ENCODE assay signal across 32 mouse cellular contexts in genomic region chr10:63053007-63053406, GRCm38 (mm10). TPM values are rescaled to one million over a fixed set of nuclear protein-coding genes. Genes with fewer than 3 reads are reported as not detected.
DNase-seq lines count a peak whose midpoint lies in the region; ATAC-seq and TF ChIP-seq lines count a peak whose summit lies in the region.
"Had no signal": no experiment of that assay in that cellular context is flagged by ENCODE, and none has a peak within 500 bp of the region (broad histone marks: within the 10 kb centered on the region; RNA-seq: fewer than 3 reads in every experiment).

No protein-coding gene starts in this region.

- TF ChIP-seq POLR2A in CH12.LX (IDR thresholded peaks at IDR 0.05; ENCODE audit: low read depth, low read length): no peak

- TF ChIP-seq RAD21 in CH12.LX (IDR thresholded peaks at IDR 0.05; ENCODE audit: low read depth, low read length): no peak

- H3K27ac ChIP-seq in CH12.LX (ENCODE audit: insufficient read depth, low read depth): no peak overlapping the region
- no peak overlapping the region for H3K27ac ChIP-seq in intestine, embryonic 15.5 days
- H3K27ac ChIP-seq: forebrain, embryonic 13.5 days; heart, adult 2 months; heart, embryonic 10.5 days; heart, embryonic 13.5 days; hindbrain, embryonic 14.5 days; hindbrain, postnatal 0 days had no signal

- H3K36me3 ChIP-seq in CH12.LX (replicated peaks in 1 of 2; ENCODE audit: control insufficient read depth in 1 of 2, insufficient read depth in 1 of 2, low read length in 1 of 2) (no peaks in the 10 kb centered on the region), E14TG2a.4 (ENCODE audit: insufficient read depth, low read length) (no peaks in the 10 kb centered on the region)
- no peaks in the 10 kb centered on the region for H3K36me3 ChIP-seq in intestine, embryonic 15.5 days
- H3K36me3 ChIP-seq: heart, embryonic 10.5 days; heart, embryonic 13.5 days had no signal

- in situ Hi-C loops in CH12.LX (cut with MboI; ENCODE audit: low pct_ligation_motif_present, low pct_unique_long_range_greater_than_20kb, low sequenced_read_pairs): no loop called here

- H3K4me3 ChIP-seq in CH12.LX (replicated peaks in 1 of 3; ENCODE audit: low read depth in 2 of 3, low read length in 2 of 3, poor library complexity in 1 of 3): no peak overlapping the region
- H3K4me3 ChIP-seq in E14TG2a.4 (replicated peaks; ENCODE audit: low read length): 0 out of 2 replicates have a peak overlapping the region, but pooled peaks have one; percentile 17
- no peak overlapping the region for H3K4me3 ChIP-seq in intestine, embryonic 15.5 days (replicated peaks)
- H3K4me3 ChIP-seq: forebrain, embryonic 13.5 days; heart, adult 2 months; heart, embryonic 10.5 days; heart, embryonic 13.5 days had no signal

- 65% methylated on average over 6 of the region's 6 CpGs for WGBS in intestine, embryonic 15.5 days

- no peaks in the 10 kb centered on the region for H3K79me2 ChIP-seq in CH12.LX (replicated peaks; ENCODE audit: control insufficient read depth, extremely low read depth, insufficient read depth, poor library complexity, severe bottlenecking)

- no peak for ATAC-seq in intestine, embryonic 15.5 days
- ATAC-seq: CD4-positive, CD25-positive, alpha-beta regulatory T cell, adult 4 months; forebrain, embryonic 13.5 days; forebrain, embryonic 16.5 days; hindbrain, postnatal 0 days; inflammation-experienced regulatory T-cells, adult 6 months; intestine, postnatal 0 days had no signal

- dilution Hi-C loops in CH12.LX (cut with MboI; ENCODE audit: extremely low pct_ligation_motif_present, extremely low pct_unique_long_range_greater_than_20kb, low sequenced_read_pairs): no loop called here

- H3K4me2 ChIP-seq in CH12.LX (ENCODE audit: insufficient read depth, low read depth, poor library complexity, severe bottlenecking): no peak overlapping the region
- no peak overlapping the region for H3K4me2 ChIP-seq in intestine, embryonic 15.5 days (replicated peaks)
- H3K4me2 ChIP-seq: forebrain, embryonic 13.5 days; heart, embryonic 13.5 days; hindbrain, embryonic 14.5 days had no signal

- TF ChIP-seq EP300 in CH12.LX (IDR thresholded peaks at IDR 0.05; ENCODE audit: low read length): no peak

- peak; percentile 33 to 39 for DNase-seq in urinary bladder, adult 18-20 months (ENCODE audit: low spot score in 2 of 2)
- DNase-seq in urinary bladder, postnatal 10 days (ENCODE audit: low spot score): no peak
- DNase-seq in CH12.LX (ENCODE audit: extremely low read depth) (peak; percentile 19), R1 (ENCODE audit: low read depth, low spot score) (peak; percentile 37)
- no peak for DNase-seq in adrenal gland, postnatal 10 days
- DNase-seq: adrenal gland, adult 2 months; adrenal gland, postnatal 25 days; cerebellum, adult 18-20 months; cerebellum, adult 9-10 months; cerebellum, postnatal 14 days; gastrocnemius, postnatal 10 days; gastrocnemius, postnatal 36 days; heart, adult 2 months; heart, postnatal 14 days; heart, postnatal 4 days had no signal

- H3K27me3 ChIP-seq in CH12.LX (replicated peaks) (no peaks in the 10 kb centered on the region), E14TG2a.4 (ENCODE audit: insufficient read depth, low read length) (no peaks in the 10 kb centered on the region)
- no peaks in the 10 kb centered on the region for H3K27me3 ChIP-seq in intestine, embryonic 15.5 days (replicated peaks)
- H3K27me3 ChIP-seq: forebrain, embryonic 13.5 days had no signal

- peaks cover 4 to 20% of the 10 kb centered on the region in 2 experiments; a peak in 3 of 4 replicates for H3K4me1 ChIP-seq in CH12.LX (ENCODE audit: control insufficient read depth in 1 of 2, insufficient read depth in 2 of 2)
- peaks cover 81% of the 10 kb centered on the region for H3K4me1 ChIP-seq in E14TG2a.4 (replicated peaks; ENCODE audit: low read depth, low read length)
- 0 out of 2 replicates have a peak, but pooled peaks cover 3% of the 10 kb centered on the region for H3K4me1 ChIP-seq in intestine, embryonic 15.5 days (replicated peaks)
- H3K4me1 ChIP-seq: forebrain, embryonic 13.5 days had no signal

- H3K9ac ChIP-seq in CH12.LX (ENCODE audit: insufficient read depth, low read depth): no peak overlapping the region
- no peak overlapping the region for H3K9ac ChIP-seq in intestine, embryonic 15.5 days
- H3K9ac ChIP-seq: forebrain, embryonic 13.5 days; heart, embryonic 13.5 days; hindbrain, embryonic 14.5 days had no signal

- H3K9me3 ChIP-seq in CH12.LX (replicated peaks; ENCODE audit: low read length) (no peaks in the 10 kb centered on the region), E14TG2a.4 (ENCODE audit: low read length) (0 out of 2 replicates have a peak, but pooled peaks cover 3% of the 10 kb centered on the region)
- H3K9me3 ChIP-seq in intestine, embryonic 15.5 days: no peaks in the 10 kb centered on the region
- H3K9me3 ChIP-seq: forebrain, embryonic 13.5 days; heart, embryonic 10.5 days; heart, embryonic 13.5 days had no signal

- no peak for TF ChIP-seq CTCF in CH12.LX (conservative IDR thresholded peaks at IDR 0.05 in 1 of 2, IDR thresholded peaks at IDR 0.05 in 1 of 2; ENCODE audit: low read depth in 2 of 2, low read length in 2 of 2)
- no peak for TF ChIP-seq CTCF in E14TG2a.4 (conservative IDR thresholded peaks at IDR 0.05; ENCODE audit: low read length)

TF ChIP-seq in CH12.LX, 34 proteins besides CTCF, POLR2A, EP300 and RAD21:
- TF ChIP-seq USF1 (IDR thresholded peaks at IDR 0.05; ENCODE audit: low read depth, low read length): no peak
- TF ChIP-seq CHD2 (IDR thresholded peaks at IDR 0.05; ENCODE audit: low read length): peak; percentile 52; the same call in 1 of the 2 replicates
TF ChIP-seq in CH12.LX: peak in this region for 1.

RNA-seq across cellular contexts. Expression of gene Pbld1, which starts 7.0 kb away (rescaled TPM):
- total RNA-seq in CH12.LX (2012; rRNA removed) (0.04 and 0.25 TPM in 2 replicates), CH12.LX (2014; rRNA removed) (not detected in 2 replicates)
- 0.49 TPM in 1 of 2 replicates, not detected in the other for polyA plus RNA-seq in CH12.LX (2012; ENCODE audit: insufficient read length, low read depth)
- total RNA-seq in adrenal gland, postnatal 10 days (2021): 10 to 100 TPM; 13.0 to 31.0 TPM
- polyA plus RNA-seq in intestine, embryonic 15.5 days (2015; fragmentation: Nextera tagmentation; extraction: Ambion mirVana): 2.6 and 6.4 TPM in 2 replicates
- total RNA-seq: granulocyte monocyte progenitor cell, adult 5-6 weeks had no signal

RNA-seq across cellular contexts. Expression of gene Pbld2, which starts 28.9 kb away (rescaled TPM):
- total RNA-seq in CH12.LX (2012; rRNA removed): 0.55 and 0.72 TPM in 2 replicates
- total RNA-seq in CH12.LX (2014; rRNA removed): 0.19 and 0.76 TPM in 2 replicates
- 0.26 TPM in 1 of 2 replicates, not detected in the other for polyA plus RNA-seq in CH12.LX (2012; ENCODE audit: insufficient read length, low read depth)
- total RNA-seq in adrenal gland, postnatal 10 days (2021): 1 to 10 TPM; 3.2 to 6.4 TPM
- 5.7 and 6.8 TPM in 2 replicates for polyA plus RNA-seq in intestine, embryonic 15.5 days (2015; fragmentation: Nextera tagmentation; extraction: Ambion mirVana)
- total RNA-seq: granulocyte monocyte progenitor cell, adult 5-6 weeks had no signal

RNA-seq across cellular contexts. Expression of gene Hnrnph3, which starts 29.0 kb away (rescaled TPM):
- total RNA-seq in CH12.LX (2012; rRNA removed) (12.8 and 15.1 TPM in 2 replicates), CH12.LX (2014; rRNA removed) (9.5 and 11.7 TPM in 2 replicates)
- polyA plus RNA-seq in CH12.LX (2012; ENCODE audit: insufficient read length, low read depth): 37.8 and 55.2 TPM in 2 replicates
- total RNA-seq in adrenal gland, postnatal 10 days (2021): 10 to 100 TPM; 36.4 to 51.7 TPM
- 73.6 and 75.4 TPM in 2 replicates for polyA plus RNA-seq in intestine, embryonic 15.5 days (2015; fragmentation: Nextera tagmentation; extraction: Ambion mirVana)

RNA-seq across cellular contexts. Expression of gene Atoh7, which starts 46.4 kb away (rescaled TPM):
- not detected in 2 replicates for total RNA-seq in CH12.LX (2012; rRNA removed)
- total RNA-seq in CH12.LX (2014; rRNA removed): not detected in 2 replicates
- not detected in 2 replicates for polyA plus RNA-seq in CH12.LX (2012; ENCODE audit: insufficient read length, low read depth)
- not detected for total RNA-seq in adrenal gland, postnatal 10 days (2021)
- 0.16 TPM in 1 of 2 replicates, not detected in the other for polyA plus RNA-seq in intestine, embryonic 15.5 days (2015; fragmentation: Nextera tagmentation; extraction: Ambion mirVana)
- total RNA-seq: adrenal gland, adult 2 months; adrenal gland, postnatal 25 days; gastrocnemius, adult 18-20 months; gastrocnemius, postnatal 36 days; granulocyte monocyte progenitor cell, adult 5-6 weeks; heart, adult 2 months; heart, postnatal 14 days; heart, postnatal 4 days; MEL had no signal
- polyA plus RNA-seq: adrenal gland, adult 2 months; C2C12; CD4-positive, CD25-positive, alpha-beta regulatory T cell, adult 4 months; embryonic facial prominence, embryonic 14.5 days; heart, adult 2 months; heart, embryonic 10.5 days; heart, embryonic 13.5 days; heart, embryonic 16.5 days; inflammation-experienced regulatory T-cells, adult 6 months; intestine, postnatal 0 days had no signal

Comparison
In these comparisons a context has a peak if more than half of its experiments do, and no peak if none do; other contexts are left out.
1. DNase-seq: peak in urinary bladder, adult 18-20 months (2 of 2), CH12.LX (single experiment) and R1 (single experiment); none in urinary bladder, postnatal 10 days (single experiment) and adrenal gland, postnatal 10 days (single experiment).
2. RNA of gene Pbld1, which starts 7.0 kb away (total RNA-seq): 13.0 to 31.0 TPM in adrenal gland, postnatal 10 days; 0.04 to 0.25 TPM in CH12.LX; every median in the first group is over 10 times any median in the second.